Mouse (Mus musculus) liver, postnatal 0 days (tissue): ENCODE measurements around the gene Lpar5. TPM values are rescaled to one million over a fixed set of nuclear protein-coding genes. Genes with fewer than 3 reads are reported as not detected.

Experiments used
- ATAC-seq: fragments of 200-750 bp; cut with Nextera tagmentation; 2 replicates; pipeline ENCODE4 v1.8.0; 2017; ENCODE audit warnings: mild to moderate bottlenecking, moderate library complexity
- DNase-seq: peaks from one replicate; pipeline ENCODE4 v3.0.0-alpha.2; 2016
- H3K27ac ChIP-seq: fragments of 300-500 bp; sonication (generic); 2 replicates; pipeline ENCODE4 v1.5.1; 2014; ENCODE audit warnings: antibody characterized with exemption, moderate library complexity, mild to moderate bottlenecking, low read depth
- H3K27me3 ChIP-seq: fragments of 300-500 bp; sonication (generic); 2 replicates; pipeline ENCODE4 v1.6.1; 2014; ENCODE audit warnings: low read length, control low read depth, mixed read lengths; ENCODE audit not compliant: insufficient read depth
- H3K36me3 ChIP-seq: fragments of 300-500 bp; sonication (generic); replicated peaks from 2 replicates; pipeline ENCODE4 v1.6.1; 2014; ENCODE audit warnings: mild to moderate bottlenecking, control low read depth, low read length, moderate library complexity, mixed read lengths; ENCODE audit not compliant: insufficient read depth
- H3K4me1 ChIP-seq: fragments of 300-500 bp; sonication (generic); 2 replicates; pipeline ENCODE4 v1.6.1; 2014; ENCODE audit warnings: antibody characterized with exemption, mild to moderate bottlenecking, control low read depth; ENCODE audit not compliant: insufficient read depth
- H3K4me2 ChIP-seq: fragments of 300-500 bp; sonication (generic); 2 replicates; pipeline ENCODE4 v1.6.1; 2014; ENCODE audit warnings: low read depth, mild to moderate bottlenecking, low read length, moderate library complexity, mixed read lengths
- H3K4me3 ChIP-seq: fragments of 300-500 bp; sonication (generic); 2 replicates; pipeline ENCODE4 v1.5.1; 2014; ENCODE audit warnings: low read depth, low read length
- H3K9ac ChIP-seq: fragments of 300-500 bp; sonication (generic); replicated peaks from 2 replicates; pipeline ENCODE4 v1.6.1; 2014; ENCODE audit warnings: mild to moderate bottlenecking, moderate library complexity
- H3K9me3 ChIP-seq: fragments of 300-500 bp; sonication (generic); 2 replicates; pipeline ENCODE4 v1.6.1; 2016; ENCODE audit warnings: mild to moderate bottlenecking, control low read depth, low read length, mixed read lengths
- CTCF ChIP-seq: sonication (generic); IDR thresholded peaks from 2 replicates; pipeline ENCODE4 v1.5.1; 2016; ENCODE audit warnings: antibody characterized with exemption, low read depth
- EP300 ChIP-seq: IDR thresholded peaks from 2 replicates; pipeline ENCODE4 v1.6.1; 2016; ENCODE audit warnings: antibody characterized with exemption, low read depth, mild to moderate bottlenecking
- WGBS: fragments of 180-500 bp; shearing (Covaris S2); extraction: QIAGEN DNeasy Blood & Tissue Kit; methylation state at CpG from one replicate; pipeline ENCODE4 v1.1.7; 2014; ENCODE audit not compliant: insufficient replicate concordance; 5-methylcytosine and 5-hydroxymethylcytosine counted together
- microRNA-seq: library from miRNA; unstranded; fragments of <30 nt; microRNA quantifications from one replicate; pipeline ENCODE4, GENCODE M21; 2016
- polyA plus RNA-seq: library from polyadenylated mRNA; unstranded; fragments of >200 nt; fragmentation: Nextera tagmentation; extraction: Ambion mirVana; gene quantifications from 2 replicates; pipeline ENCODE4 v1.2.1, GENCODE M21; 2015

Lpar5 gene
- polyA plus RNA-seq, 1 experiment from 2014 or later: 0.85 TPM

- no peaks in the 10 kb centered on the region for H3K27me3 ChIP-seq
- ATAC-seq (no peak), DNase-seq (no peak)
- 92% methylated on average over 12 of the region's 12 CpGs for WGBS
- no peak overlapping the region for H3K9ac ChIP-seq
- TF ChIP-seq CTCF: no peak
- TF ChIP-seq EP300: no peak
- peaks cover 10% of the 10 kb centered on the region for H3K4me1 ChIP-seq
- peaks cover 58% of the 10 kb centered on the region for H3K36me3 ChIP-seq
- no peak overlapping the region for H3K27ac ChIP-seq
- H3K4me2 ChIP-seq: no peak overlapping the region
- no peak overlapping the region for H3K4me3 ChIP-seq
- H3K9me3 ChIP-seq: no peaks in the 10 kb centered on the region
These were observed 61.0 kb downstream of the Lpar5 start for GRCm38 (mm10) chr6:125128724-125129123.

- no peak overlapping the region for H3K4me3 ChIP-seq
- TF ChIP-seq CTCF (no peak), EP300 (no peak)
- no peaks in the 10 kb centered on the region for H3K27me3 ChIP-seq
- H3K27ac ChIP-seq: no peak overlapping the region
- ATAC-seq: no peak
- DNase-seq: no peak
- WGBS: 86% methylated on average over 20 of the region's 20 CpGs
- H3K9me3 ChIP-seq: no peaks in the 10 kb centered on the region
- H3K36me3 ChIP-seq: peaks cover 55% of the 10 kb centered on the region
- no peak overlapping the region for H3K4me2 ChIP-seq
- H3K9ac ChIP-seq: no peak overlapping the region
- H3K4me1 ChIP-seq: peaks cover 10% of the 10 kb centered on the region
These were observed 62.1 kb downstream of the Lpar5 start for GRCm38 (mm10) chr6:125129710-125130402.

GRCm38 (mm10) chr6:125131302-125132156 is 63.8 kb downstream of the Lpar5 start, which contains the start of gene Nop2:
Gene Nop2 (plus strand): TSS chr6:125131909.
- H3K4me3 ChIP-seq: peak within 1 kb of the TSS; percentile 81
- peak within 1 kb of the TSS; percentile 84 for H3K9ac ChIP-seq
- no peak for TF ChIP-seq CTCF
- no peak for TF ChIP-seq EP300
- WGBS: under 1% methylated on average over 66 of the region's 66 CpGs
- ATAC-seq: peak; percentile 95
- peak within 1 kb of the TSS; percentile 97 for H3K4me2 ChIP-seq
- peaks cover 10% of the 10 kb centered on the region for H3K4me1 ChIP-seq
- peak; percentile 97 for DNase-seq
- H3K9me3 ChIP-seq: no peaks in the 10 kb centered on the region
- peaks cover 55% of the 10 kb centered on the region for H3K36me3 ChIP-seq
- H3K27me3 ChIP-seq: no peaks in the 10 kb centered on the region
- H3K27ac ChIP-seq: peak within 1 kb of the TSS; percentile 91

Small RNA genes within 50 kb of the gene (microRNA-seq; reads per million reads assigned to microRNA genes)
- gene Mir7045: not detected

Other genes starting within 250 kb of the Lpar5 start
- gene Usp5, start 238.4 kb upstream of the Lpar5 start, polyA plus RNA-seq: 32.2 and 36.6 TPM in 2 replicates
- gene Cdca3, start 238.4 kb upstream of the Lpar5 start, polyA plus RNA-seq: 96.4 and 98.3 TPM in 2 replicates
- 0.19 TPM in 1 of 2 replicates, not detected in the other for gene Gnb3, start 227.6 kb upstream of the Lpar5 start, polyA plus RNA-seq
- gene P3h3, start 210.2 kb upstream of the Lpar5 start, polyA plus RNA-seq: 0.80 and 0.88 TPM in 2 replicates
- 0.04 and 0.08 TPM in 2 replicates for gene Gpr162, start 203.9 kb upstream of the Lpar5 start, polyA plus RNA-seq
- 0.14 and 0.24 TPM in 2 replicates for gene Cd4, start 179.7 kb upstream of the Lpar5 start, polyA plus RNA-seq
- gene Lag3, start 156.2 kb upstream of the Lpar5 start, polyA plus RNA-seq: 0.33 and 0.40 TPM in 2 replicates
- gene Ptms, start 147.8 kb upstream of the Lpar5 start, polyA plus RNA-seq: 116 and 145 TPM in 2 replicates
- 119 and 136 TPM in 2 replicates for gene Mlf2, start 136.5 kb upstream of the Lpar5 start, polyA plus RNA-seq
- 61.0 TPM in 2 replicates for gene Cops7a, start 102.4 kb upstream of the Lpar5 start, polyA plus RNA-seq
- gene Pianp, start 71.2 kb upstream of the Lpar5 start, polyA plus RNA-seq: 0.07 and 0.15 TPM in 2 replicates
- 3.3 and 3.5 TPM in 2 replicates for gene Zfp384, start 58.8 kb upstream of the Lpar5 start, polyA plus RNA-seq
- gene Ing4, start 28.2 kb upstream of the Lpar5 start, polyA plus RNA-seq: 23.8 and 24.3 TPM in 2 replicates
- 1.3 and 2.0 TPM in 2 replicates for gene Acrbp, start 18.2 kb upstream of the Lpar5 start, polyA plus RNA-seq
- 20.0 and 24.5 TPM in 2 replicates for gene Chd4, start 28.1 kb downstream of the Lpar5 start, polyA plus RNA-seq
- 23.2 and 24.8 TPM in 2 replicates for gene Nop2, start 64.0 kb downstream of the Lpar5 start, polyA plus RNA-seq
- 4.2 and 4.8 TPM in 2 replicates for gene Iffo1, start 77.3 kb downstream of the Lpar5 start, polyA plus RNA-seq
- gene Gapdh, start 98.5 kb downstream of the Lpar5 start, polyA plus RNA-seq: 1,355 and 1,565 TPM in 2 replicates
- gene Ncapd2, start 123.8 kb downstream of the Lpar5 start, polyA plus RNA-seq: 33.5 and 39.1 TPM in 2 replicates
- 210 and 215 TPM in 2 replicates for gene Mrpl51, start 123.9 kb downstream of the Lpar5 start, polyA plus RNA-seq
- 1.4 and 1.7 TPM in 2 replicates for gene Vamp1, start 147.6 kb downstream of the Lpar5 start, polyA plus RNA-seq
- gene Tapbpl, start 163.9 kb downstream of the Lpar5 start, polyA plus RNA-seq: 14.4 and 14.7 TPM in 2 replicates
- gene Cd27, start 169.1 kb downstream of the Lpar5 start, polyA plus RNA-seq: 1.1 and 2.3 TPM in 2 replicates
- gene Tuba3a, start 218.1 kb downstream of the Lpar5 start, polyA plus RNA-seq: not detected in 2 replicates
- 31.8 TPM in 2 replicates for gene Ltbr, start 246.0 kb downstream of the Lpar5 start, polyA plus RNA-seq